Mouse (Mus musculus) intestine, embryonic 14.5 days (tissue): ENCODE measurements around the gene Lgi2. TPM values are rescaled to one million over a fixed set of nuclear protein-coding genes. Genes with fewer than 3 reads are reported as not detected.

Experiments
- ATAC-seq: fragments of 200-750 bp; cut with Nextera tagmentation; replicated peaks from 2 replicates; pipeline ENCODE4 v1.8.0; 2017; ENCODE audit warnings: low read depth, moderate number of reproducible peaks, moderate TSS enrichment, moderate library complexity; ENCODE audit not compliant: low FRiP score, low TSS enrichment
- DNase-seq: peaks from one replicate; pipeline ENCODE4 v3.0.0-alpha.2; 2018; ENCODE audit warnings: low spot score
- H3K27ac ChIP-seq: fragments of 300-500 bp; sonication (generic); 2 replicates; pipeline ENCODE4 v1.5.1; 2014; ENCODE audit warnings: low read depth, mild to moderate bottlenecking, control low read depth
- H3K27me3 ChIP-seq: fragments of 300-500 bp; sonication (generic); replicated peaks from 2 replicates; pipeline ENCODE4 v1.6.1; 2014; ENCODE audit warnings: low read length, control low read depth; ENCODE audit not compliant: control insufficient read depth, insufficient read depth
- H3K36me3 ChIP-seq: fragments of 300-500 bp; sonication (generic); 2 replicates; pipeline ENCODE4 v1.6.1; 2014; ENCODE audit warnings: low read length, control low read depth; ENCODE audit not compliant: control insufficient read depth, insufficient read depth
- H3K4me1 ChIP-seq: fragments of 300-500 bp; sonication (generic); replicated peaks from 2 replicates; pipeline ENCODE4 v1.6.1; 2014; ENCODE audit warnings: low read length, control low read depth, mixed read lengths; ENCODE audit not compliant: control insufficient read depth, insufficient read depth
- H3K4me2 ChIP-seq: fragments of 300-500 bp; sonication (generic); 2 replicates; pipeline ENCODE4 v1.6.1; 2014; ENCODE audit warnings: low read length
- H3K4me3 ChIP-seq: fragments of 300-500 bp; sonication (generic); 2 replicates; pipeline ENCODE4 v1.5.1; 2014; ENCODE audit warnings: low read depth, low read length, control low read depth, mixed read lengths
- H3K9ac ChIP-seq: fragments of 300-500 bp; sonication (generic); 2 replicates; pipeline ENCODE4 v1.6.1; 2014; ENCODE audit warnings: mild to moderate bottlenecking, low read length
- H3K9me3 ChIP-seq: fragments of 300-500 bp; sonication (generic); 2 replicates; pipeline ENCODE4 v1.6.1; 2016; ENCODE audit warnings: low read length, control low read depth; ENCODE audit not compliant: control insufficient read depth
- WGBS: fragments of 180-500 bp; shearing (Covaris S2); extraction: QIAGEN DNeasy Blood & Tissue Kit; methylation state at CpG from one replicate; pipeline ENCODE4 v1.1.7; 2014; 5-methylcytosine and 5-hydroxymethylcytosine counted together
- polyA plus RNA-seq: library from polyadenylated mRNA; unstranded; fragments of >200 nt; fragmentation: Nextera tagmentation; extraction: Ambion mirVana; gene quantifications from 2 replicates; pipeline ENCODE4 v1.2.1, GENCODE M21; 2014

Gene Lgi2
- polyA plus RNA-seq, 1 experiment from 2014 or later: 10.5 TPM

GRCm38 (mm10) chr5:52590612-52591011 is 24.4 kb upstream of the Lgi2 start:
- Histone ChIP-seq H3K27me3 (no peaks in the 10 kb centered on the region), H3K9ac (no peak overlapping the region), H3K27ac (no peak overlapping the region), H3K4me2 (no peak overlapping the region), H3K4me3 (no peak overlapping the region), H3K9me3 (no peaks in the 10 kb centered on the region), H3K4me1 (no peaks in the 10 kb centered on the region), H3K36me3 (no peaks in the 10 kb centered on the region)
- 86% methylated on average over 9 of the region's 9 CpGs for WGBS
- ATAC-seq (no peak), DNase-seq (no peak)

- Histone ChIP-seq H3K9me3 (no peaks in the 10 kb centered on the region), H3K4me1 (no peaks in the 10 kb centered on the region), H3K27ac (no peak overlapping the region), H3K4me3 (no peak overlapping the region), H3K36me3 (no peaks in the 10 kb centered on the region), H3K27me3 (no peaks in the 10 kb centered on the region), H3K9ac (no peak overlapping the region), H3K4me2 (no peak overlapping the region)
- DNase-seq: no peak
- ATAC-seq: no peak
- WGBS: 82% methylated on average over 4 of the region's 4 CpGs
Observed at GRCm38 (mm10) chr5:52588650-52589049, 22.4 kb upstream of the Lgi2 start.

GRCm38 (mm10) chr5:52587291-52587733 is 21.1 kb upstream of the Lgi2 start:
- no peaks in the 10 kb centered on the region for H3K4me1 ChIP-seq
- H3K4me3 ChIP-seq: no peak overlapping the region
- DNase-seq: no peak
- H3K9ac ChIP-seq: no peak overlapping the region
- H3K27ac ChIP-seq: no peak overlapping the region
- no peak overlapping the region for H3K4me2 ChIP-seq
- no peaks in the 10 kb centered on the region for H3K27me3 ChIP-seq
- H3K36me3 ChIP-seq: no peaks in the 10 kb centered on the region
- 80% methylated on average over 9 of the region's 9 CpGs for WGBS
- ATAC-seq: no peak
- H3K9me3 ChIP-seq: no peaks in the 10 kb centered on the region

- H3K27ac ChIP-seq: no peak overlapping the region
- 47% methylated on average over 1 of the region's 1 CpGs for WGBS
Observed at GRCm38 (mm10) chr5:52572572-52572971, 6.3 kb upstream of the Lgi2 start.

GRCm38 (mm10) chr5:52570746-52571145 is 4.5 kb upstream of the Lgi2 start:
- H3K4me2 ChIP-seq: no peak overlapping the region
- WGBS: 72% methylated on average over 6 of the region's 6 CpGs
- peaks cover 13% of the 10 kb centered on the region for H3K9me3 ChIP-seq
- no peaks in the 10 kb centered on the region for H3K36me3 ChIP-seq
- H3K27ac ChIP-seq: no peak overlapping the region
- DNase-seq (no peak), ATAC-seq (no peak)
- H3K4me1 ChIP-seq: no peaks in the 10 kb centered on the region
- H3K9ac ChIP-seq: no peak overlapping the region
- no peak overlapping the region for H3K4me3 ChIP-seq
- H3K27me3 ChIP-seq: no peaks in the 10 kb centered on the region

More at GRCm38 (mm10) chr5:52572572-52572971, 6.3 kb upstream of the Lgi2 start:
- Histone ChIP-seq H3K4me3 (no peak overlapping the region), H3K36me3 (no peaks in the 10 kb centered on the region), H3K9ac (no peak overlapping the region), H3K27me3 (no peaks in the 10 kb centered on the region), H3K4me2 (no peak overlapping the region), H3K9me3 (peaks cover 12% of the 10 kb centered on the region), H3K4me1 (no peaks in the 10 kb centered on the region)
- ATAC-seq: no peak
- no peak for DNase-seq

GRCm38 (mm10) chr5:52565214-52565812 is 949 bp downstream of the Lgi2 start:
- peak overlapping the region; percentile 65; the same call in 1 of the 2 replicates for H3K27ac ChIP-seq
- DNase-seq: peak; percentile 70
- H3K4me3 ChIP-seq: peak overlapping the region; percentile 66
- peaks cover 12% of the 10 kb centered on the region; the same call in 1 of the 2 replicates for H3K4me1 ChIP-seq
- H3K27me3 ChIP-seq: no peaks in the 10 kb centered on the region
- no peaks in the 10 kb centered on the region; the same call in 1 of the 2 replicates for H3K36me3 ChIP-seq
- peak overlapping the region; percentile 90 for H3K4me2 ChIP-seq
- peak; percentile 66 for ATAC-seq
- H3K9me3 ChIP-seq: peaks cover 7% of the 10 kb centered on the region; the same call in 1 of the 2 replicates
- peak overlapping the region; percentile 61 for H3K9ac ChIP-seq
- WGBS: 2% methylated on average over 16 of the region's 17 CpGs

GRCm38 (mm10) chr5:52564351-52564750 is 1.9 kb downstream of the Lgi2 start:
- peaks cover 7% of the 10 kb centered on the region; the same call in 1 of the 2 replicates for H3K9me3 ChIP-seq
- H3K4me3 ChIP-seq: peak overlapping the region; percentile 66; the same call in 1 of the 2 replicates
- DNase-seq: no peak
- H3K4me1 ChIP-seq: peaks cover 12% of the 10 kb centered on the region; the same call in 1 of the 2 replicates
- no peaks in the 10 kb centered on the region for H3K27me3 ChIP-seq
- H3K27ac ChIP-seq: peak overlapping the region; percentile 30; the same call in 1 of the 2 replicates
- peaks cover 4% of the 10 kb centered on the region for H3K36me3 ChIP-seq
- no peak for ATAC-seq
- peak overlapping the region; percentile 90 for H3K4me2 ChIP-seq
- no peak overlapping the region for H3K9ac ChIP-seq
- WGBS: 34% methylated on average over 3 of the region's 3 CpGs

GRCm38 (mm10) chr5:52560240-52560639 is 6.0 kb downstream of the Lgi2 start:
- Histone ChIP-seq H3K9ac (no peak overlapping the region), H3K4me1 (peaks cover 9% of the 10 kb centered on the region; the same call in 1 of the 2 replicates), H3K27ac (no peak overlapping the region), H3K36me3 (peaks cover 13% of the 10 kb centered on the region), H3K9me3 (no peaks in the 10 kb centered on the region), H3K4me3 (no peak overlapping the region), H3K4me2 (no peak overlapping the region), H3K27me3 (no peaks in the 10 kb centered on the region)
- ATAC-seq (no peak), DNase-seq (no peak)
- WGBS: 80% methylated on average over 8 of the region's 8 CpGs

GRCm38 (mm10) chr5:52555526-52555925 is 10.7 kb downstream of the Lgi2 start:
- Histone ChIP-seq H3K27me3 (no peaks in the 10 kb centered on the region), H3K9me3 (no peaks in the 10 kb centered on the region), H3K4me3 (no peak overlapping the region), H3K4me2 (no peak overlapping the region), H3K9ac (no peak overlapping the region), H3K36me3 (peaks cover 22% of the 10 kb centered on the region), H3K27ac (no peak overlapping the region), H3K4me1 (peaks cover 5% of the 10 kb centered on the region; the same call in 1 of the 2 replicates)
- ATAC-seq (no peak), DNase-seq (no peak)
- WGBS: 85% methylated on average over 7 of the region's 7 CpGs
